Mouse (Mus musculus) neutrophil, adult 5-6 weeks (primary cell): ENCODE data around the gene Degs2. TPM values are rescaled to one million over a fixed set of nuclear protein-coding genes. Genes with fewer than 3 reads are reported as not detected.

Experiments
- ATAC-seq: fragments of 151-379, 151-347 bp; 2 replicates; pipeline ENCODE4 v1.8.0; 2017; ENCODE audit warnings: mild to moderate bottlenecking, moderate TSS enrichment; ENCODE audit not compliant: insufficient number of reproducible peaks, poor library complexity, low FRiP score, severe bottlenecking; ENCODE audit errors: extremely low read depth
- total RNA-seq: library from RNA; stranded (forward); fragments of 200-1000 nt; gene quantifications from 2 replicates; pipeline ENCODE4 v1.2.3, GENCODE M21; 2017

Gene Degs2
- total RNA-seq, 1 experiment from 2014 or later: not detected

- ATAC-seq: no peak
Measured at GRCm38 (mm10) chr12:108672908-108673307, 29.2 kb downstream of the Degs2 start.

- no peak for ATAC-seq
Measured at GRCm38 (mm10) chr12:108671541-108671940, 30.6 kb downstream of the Degs2 start.

- no peak for ATAC-seq
Measured at GRCm38 (mm10) chr12:108668606-108669235, 33.4 kb downstream of the Degs2 start.

GRCm38 (mm10) chr12:108657350-108657749, 44.8 kb downstream of the Degs2 start:
- peak; percentile 50; the same call in 1 of the 2 replicates for ATAC-seq

GRCm38 (mm10) chr12:108653358-108654335, 48.5 kb downstream of the Degs2 start:
- no peak for ATAC-seq

GRCm38 (mm10) chr12:108651053-108651660, 51.0 kb downstream of the Degs2 start:
- ATAC-seq: peak; percentile 75

GRCm38 (mm10) chr12:108647784-108648183, 54.3 kb downstream of the Degs2 start:
- ATAC-seq: no peak

GRCm38 (mm10) chr12:108646234-108646633, 55.9 kb downstream of the Degs2 start:
- no peak for ATAC-seq

GRCm38 (mm10) chr12:108642019-108642418, 60.1 kb downstream of the Degs2 start:
- ATAC-seq: 0 out of 2 replicates have a peak, but pooled peaks have one; percentile 14

GRCm38 (mm10) chr12:108639126-108639525, 63.0 kb downstream of the Degs2 start:
- no peak for ATAC-seq

GRCm38 (mm10) chr12:108637440-108637839, 64.7 kb downstream of the Degs2 start:
- ATAC-seq: no peak

- ATAC-seq: peak; percentile 27; the same call in 1 of the 2 replicates
Measured at GRCm38 (mm10) chr12:108635501-108635900, 66.6 kb downstream of the Degs2 start.

- ATAC-seq: no peak
Measured at GRCm38 (mm10) chr12:108634031-108634430, 68.1 kb downstream of the Degs2 start.

GRCm38 (mm10) chr12:108632501-108632900, 69.6 kb downstream of the Degs2 start:
- ATAC-seq: no peak

GRCm38 (mm10) chr12:108630741-108631688, 71.1 kb downstream of the Degs2 start:
- peak; percentile 71 for ATAC-seq

GRCm38 (mm10) chr12:108629556-108629955, 72.6 kb downstream of the Degs2 start:
- no peak for ATAC-seq
